10 mouse cellular contexts compared by ENCODE assay signal in genomic region chr8:4206182-4207015, GRCm38 (mm10). TPM values are rescaled to one million over a fixed set of nuclear protein-coding genes. Genes with fewer than 3 reads are reported as not detected.
DNase-seq lines count a peak whose midpoint lies in the region; ATAC-seq lines count a peak whose summit lies in the region.
"Had no signal": no experiment of that assay in that cellular context is flagged by ENCODE, and none has a peak within 500 bp of the region (broad histone marks: within the 10 kb centered on the region; RNA-seq: fewer than 3 reads in every experiment).

No protein-coding gene starts in this region.

- peak; percentile 37; the same call in 1 of the 2 replicates for ATAC-seq in heart, embryonic 16.5 days (replicated peaks; ENCODE audit: extremely low read depth, insufficient read depth, low FRiP score)
- 0 out of 2 replicates have a peak, but pooled peaks have one; percentile 9 for ATAC-seq in midbrain, embryonic 11.5 days (ENCODE audit: low FRiP score)

- H3K4me3 ChIP-seq in heart, embryonic 16.5 days (ENCODE audit: low read length), result peak overlapping the region; percentile 23
- H3K4me3 ChIP-seq in hindbrain, embryonic 10.5 days, result peak overlapping the region; percentile 29
- no peak overlapping the region for H3K4me3 ChIP-seq in midbrain, embryonic 11.5 days (ENCODE audit: low read depth, low read length)

- peaks cover 26% of the 10 kb centered on the region for H3K27me3 ChIP-seq in heart, embryonic 16.5 days (ENCODE audit: control insufficient read depth, insufficient read depth, low read length)
- peaks cover 64% of the 10 kb centered on the region for H3K27me3 ChIP-seq in hindbrain, embryonic 10.5 days (ENCODE audit: insufficient read depth, poor library complexity, severe bottlenecking)
- H3K27me3 ChIP-seq in midbrain, embryonic 11.5 days (ENCODE audit: control insufficient read depth, insufficient read depth, low read length), result peaks cover 34% of the 10 kb centered on the region

- peaks cover 5% of the 10 kb centered on the region for H3K4me1 ChIP-seq in heart, embryonic 16.5 days (ENCODE audit: control insufficient read depth, insufficient read depth, low read length)
- H3K4me1 ChIP-seq in hindbrain, embryonic 10.5 days (replicated peaks), result peaks cover 25% of the 10 kb centered on the region
- H3K4me1 ChIP-seq in midbrain, embryonic 11.5 days (ENCODE audit: control insufficient read depth, insufficient read depth, low read length), result peaks cover 5% of the 10 kb centered on the region; the same call in 1 of the 2 replicates

- WGBS in heart, embryonic 16.5 days, result 16% methylated on average over 44 of the region's 44 CpGs
- 6% methylated on average over 44 of the region's 44 CpGs for WGBS in hindbrain, embryonic 10.5 days
- 7% methylated on average over 44 of the region's 44 CpGs for WGBS in midbrain, embryonic 11.5 days

- peak overlapping the region; percentile 45 for H3K4me2 ChIP-seq in heart, embryonic 16.5 days (ENCODE audit: low read depth, low read length)
- no peak overlapping the region for H3K4me2 ChIP-seq in midbrain, embryonic 11.5 days

- H3K36me3 ChIP-seq in heart, embryonic 16.5 days (ENCODE audit: control insufficient read depth, insufficient read depth), result no peaks in the 10 kb centered on the region; the same call in 1 of the 2 replicates
- H3K36me3 ChIP-seq in hindbrain, embryonic 10.5 days, result peaks cover 61% of the 10 kb centered on the region
- H3K36me3 ChIP-seq in midbrain, embryonic 11.5 days (ENCODE audit: control insufficient read depth, insufficient read depth, low read length), result peaks cover 14% of the 10 kb centered on the region

- H3K27ac ChIP-seq in heart, embryonic 16.5 days (ENCODE audit: low read length), result no peak overlapping the region
- H3K27ac ChIP-seq in hindbrain, embryonic 10.5 days, result no peak overlapping the region
- no peak overlapping the region for H3K27ac ChIP-seq in midbrain, embryonic 11.5 days (ENCODE audit: low read depth, low read length)

- intact Hi-C loops in heart, postnatal 25 days (cut with DNase I), result no loop called here

- no peaks in the 10 kb centered on the region; the same call in 1 of the 2 replicates for H3K9me3 ChIP-seq in heart, embryonic 16.5 days (replicated peaks; ENCODE audit: control insufficient read depth, low read length)
- H3K9me3 ChIP-seq in hindbrain, embryonic 10.5 days, result peaks cover 4% of the 10 kb centered on the region; the same call in 1 of the 2 replicates
- H3K9me3 ChIP-seq in midbrain, embryonic 11.5 days (ENCODE audit: control insufficient read depth, low read length), result no peaks in the 10 kb centered on the region

- DNase-seq in heart, postnatal 25 days (ENCODE audit: low spot score), result no peak
- DNase-seq in cerebellum, adult 8-10 months, result peak; percentile 32
- peak; percentile 31 for DNase-seq in hindbrain, embryonic 10.5 days (ENCODE audit: low spot score)
- DNase-seq in midbrain, embryonic 11.5 days (ENCODE audit: low spot score, missing footprints), result peak; percentile 89
- no peak for DNase-seq in left cerebral cortex, adult 11 months (ENCODE audit: low spot score)
- no peak for DNase-seq in layer of hippocampus, postnatal 10 days (ENCODE audit: low spot score in 2 of 2)
- DNase-seq in kidney, postnatal 10 days, result no peak

- H3K9ac ChIP-seq in heart, embryonic 16.5 days (ENCODE audit: low read length), result peak overlapping the region; percentile 45
- no peak overlapping the region for H3K9ac ChIP-seq in midbrain, embryonic 11.5 days (ENCODE audit: low read length)

RNA-seq across cellular contexts. Expression of gene Prr36, which starts 10.9 kb away (rescaled TPM):
- 0.25 and 0.80 TPM in 2 replicates for polyA plus RNA-seq in heart, embryonic 16.5 days (2015; fragmentation: Nextera tagmentation; extraction: Ambion mirVana)
- total RNA-seq in heart, postnatal 25 days (2021), result not detected
- 13.1 and 27.1 TPM in 2 replicates for polyA plus RNA-seq in hindbrain, embryonic 10.5 days (2016; fragmentation: Nextera tagmentation; extraction: Ambion mirVana)
- polyA plus RNA-seq in midbrain, embryonic 11.5 days (2014; fragmentation: Nextera tagmentation; extraction: Ambion mirVana), result 25.9 and 31.9 TPM in 2 replicates
- total RNA-seq in layer of hippocampus, postnatal 10 days (2021), result 10 to 100 TPM; 57.1 to 59.4 TPM

RNA-seq across cellular contexts. Expression of gene Lrrc8e, which starts 20.2 kb away (rescaled TPM):
- polyA plus RNA-seq in heart, embryonic 16.5 days (2015; fragmentation: Nextera tagmentation; extraction: Ambion mirVana), result 0.39 and 0.54 TPM in 2 replicates
- under 1 TPM; 0.08 to 0.34 TPM for total RNA-seq in heart, postnatal 25 days (2021)
- polyA plus RNA-seq in hindbrain, embryonic 10.5 days (2016; fragmentation: Nextera tagmentation; extraction: Ambion mirVana), result 0.30 TPM in 1 of 2 replicates, not detected in the other
- 0.07 TPM in 1 of 2 replicates, not detected in the other for polyA plus RNA-seq in midbrain, embryonic 11.5 days (2014; fragmentation: Nextera tagmentation; extraction: Ambion mirVana)
- not detected for total RNA-seq in layer of hippocampus, postnatal 10 days (2021)
- total RNA-seq: hematopoietic stem cell, adult 5-6 weeks had no signal

RNA-seq across cellular contexts. Expression of gene Map2k7, which starts 32.1 kb away (rescaled TPM):
- 20.8 and 25.0 TPM in 2 replicates for polyA plus RNA-seq in heart, embryonic 16.5 days (2015; fragmentation: Nextera tagmentation; extraction: Ambion mirVana)
- 10 to 100 TPM; 68.9 to 69.9 TPM for total RNA-seq in heart, postnatal 25 days (2021)
- polyA plus RNA-seq in hindbrain, embryonic 10.5 days (2016; fragmentation: Nextera tagmentation; extraction: Ambion mirVana), result 34.7 and 39.4 TPM in 2 replicates
- polyA plus RNA-seq in midbrain, embryonic 11.5 days (2014; fragmentation: Nextera tagmentation; extraction: Ambion mirVana), result 20.8 and 22.7 TPM in 2 replicates
- total RNA-seq in layer of hippocampus, postnatal 10 days (2021), result 10 to 100 TPM; 66.4 to 69.8 TPM

RNA-seq across cellular contexts. Expression of gene Gm49320, which starts 32.3 kb away (rescaled TPM):
- 0.42 and 0.81 TPM in 2 replicates for polyA plus RNA-seq in heart, embryonic 16.5 days (2015; fragmentation: Nextera tagmentation; extraction: Ambion mirVana)
- total RNA-seq in heart, postnatal 25 days (2021), result not detected
- 0.68 and 1.8 TPM in 2 replicates for polyA plus RNA-seq in hindbrain, embryonic 10.5 days (2016; fragmentation: Nextera tagmentation; extraction: Ambion mirVana)
- polyA plus RNA-seq in midbrain, embryonic 11.5 days (2014; fragmentation: Nextera tagmentation; extraction: Ambion mirVana), result 0.59 and 1.00 TPM in 2 replicates
- under 1 TPM in 1 of 2 experiments, not detected in 1; 0.73 TPM for total RNA-seq in layer of hippocampus, postnatal 10 days (2021)
- total RNA-seq: hematopoietic stem cell, adult 5-6 weeks; MEL had no signal

RNA-seq across cellular contexts. Expression of gene Evi5l, which starts 40.0 kb away (rescaled TPM):
- polyA plus RNA-seq in heart, embryonic 16.5 days (2015; fragmentation: Nextera tagmentation; extraction: Ambion mirVana), result 15.0 and 16.7 TPM in 2 replicates
- total RNA-seq in heart, postnatal 25 days (2021), result 10 to 100 TPM; 23.4 to 24.6 TPM
- polyA plus RNA-seq in hindbrain, embryonic 10.5 days (2016; fragmentation: Nextera tagmentation; extraction: Ambion mirVana), result 28.1 and 43.7 TPM in 2 replicates
- 23.1 and 24.8 TPM in 2 replicates for polyA plus RNA-seq in midbrain, embryonic 11.5 days (2014; fragmentation: Nextera tagmentation; extraction: Ambion mirVana)
- total RNA-seq in layer of hippocampus, postnatal 10 days (2021), result 100 to 1,000 TPM; 137 TPM

Comparison
In these comparisons a context has a peak if more than half of its experiments do, and no peak if none do; other contexts are left out.
1. DNase-seq: peak in cerebellum, adult 8-10 months (single experiment), hindbrain, embryonic 10.5 days (single experiment) and midbrain, embryonic 11.5 days (single experiment); none in heart, postnatal 25 days (single experiment), left cerebral cortex, adult 11 months (single experiment), layer of hippocampus, postnatal 10 days (0 of 2) and kidney, postnatal 10 days (single experiment).